Mouse (Mus musculus) stomach, embryonic 15.5 days (tissue): ENCODE data around the gene Serpina9. TPM values are rescaled to one million over a fixed set of nuclear protein-coding genes. Genes with fewer than 3 reads are reported as not detected.

Source experiments
- ATAC-seq: fragments of 200-750 bp; cut with Nextera tagmentation; 2 replicates; pipeline ENCODE4 v1.8.0; 2017; ENCODE audit warnings: low read depth, moderate number of reproducible peaks, moderate TSS enrichment; ENCODE audit not compliant: insufficient read depth, low FRiP score
- H3K27ac ChIP-seq: fragments of 300-500 bp; sonication (generic); 2 replicates; pipeline ENCODE4 v1.5.1; 2015; ENCODE audit warnings: mild to moderate bottlenecking, inconsistent platforms
- H3K27me3 ChIP-seq: fragments of 300-500 bp; sonication (generic); replicated peaks from 2 replicates; pipeline ENCODE4 v1.6.1; 2015; ENCODE audit warnings: inconsistent platforms
- H3K36me3 ChIP-seq: fragments of 300-500 bp; sonication (generic); 2 replicates; pipeline ENCODE4 v1.6.1; 2015; ENCODE audit warnings: inconsistent platforms
- H3K4me1 ChIP-seq: fragments of 300-500 bp; sonication (generic); 2 replicates; pipeline ENCODE4 v1.6.1; 2015; ENCODE audit warnings: inconsistent platforms
- H3K4me2 ChIP-seq: fragments of 300-500 bp; sonication (generic); 2 replicates; pipeline ENCODE4 v1.6.1; 2015; ENCODE audit warnings: mild to moderate bottlenecking, inconsistent platforms
- H3K4me3 ChIP-seq: fragments of 300-500 bp; sonication (generic); replicated peaks from 2 replicates; pipeline ENCODE4 v1.5.1; 2015; ENCODE audit warnings: inconsistent platforms
- H3K9ac ChIP-seq: fragments of 300-500 bp; sonication (generic); 2 replicates; pipeline ENCODE4 v1.6.1; 2015; ENCODE audit warnings: inconsistent platforms
- H3K9me3 ChIP-seq: fragments of 300-500 bp; sonication (generic); 2 replicates; pipeline ENCODE4 v1.6.1; 2016; ENCODE audit warnings: inconsistent platforms
- WGBS: fragments of 180-500 bp; shearing (Covaris S2); methylation state at CpG from one replicate; pipeline ENCODE4 v1.1.7; 2015; 5-methylcytosine and 5-hydroxymethylcytosine counted together
- polyA plus RNA-seq: library from polyadenylated mRNA; unstranded; fragments of >200 nt; fragmentation: Nextera tagmentation; extraction: Ambion mirVana; gene quantifications from 2 replicates; pipeline ENCODE4 v1.2.1, GENCODE M21; 2015

Gene Serpina9
- polyA plus RNA-seq, 1 experiment from 2014 or later, result not detected

DNA sequence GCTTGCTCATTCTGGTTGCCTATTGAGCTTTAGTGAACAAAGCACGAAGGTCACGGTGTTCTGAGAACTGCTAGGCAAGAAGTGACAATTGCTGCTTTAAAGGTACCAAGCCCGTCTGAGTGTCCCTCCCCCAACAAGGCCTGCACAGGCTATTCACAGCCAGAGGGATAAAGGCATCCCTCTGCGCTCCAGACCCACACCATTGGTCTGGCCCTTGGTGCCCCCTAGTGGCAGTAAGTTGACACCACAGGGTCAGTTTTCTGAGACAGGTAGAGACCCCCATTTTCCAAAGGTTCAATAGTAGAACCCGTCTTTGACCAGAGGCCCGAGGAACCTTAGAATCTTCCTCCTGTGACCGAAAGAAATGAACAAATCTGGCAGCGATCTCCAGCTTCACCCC, 16.4 kb upstream of the Serpina9 start:
- Histone ChIP-seq H3K27me3 (no peaks in the 10 kb centered on the region), H3K9ac (no peak overlapping the region), H3K9me3 (no peaks in the 10 kb centered on the region), H3K27ac (no peak overlapping the region), H3K36me3 (no peaks in the 10 kb centered on the region), H3K4me3 (no peak overlapping the region), H3K4me1 (no peaks in the 10 kb centered on the region), H3K4me2 (no peak overlapping the region)
- 44% methylated on average over 8 of the region's 8 CpGs for WGBS
- ATAC-seq, result no peak; the same call in 1 of the 2 replicates

DNA sequence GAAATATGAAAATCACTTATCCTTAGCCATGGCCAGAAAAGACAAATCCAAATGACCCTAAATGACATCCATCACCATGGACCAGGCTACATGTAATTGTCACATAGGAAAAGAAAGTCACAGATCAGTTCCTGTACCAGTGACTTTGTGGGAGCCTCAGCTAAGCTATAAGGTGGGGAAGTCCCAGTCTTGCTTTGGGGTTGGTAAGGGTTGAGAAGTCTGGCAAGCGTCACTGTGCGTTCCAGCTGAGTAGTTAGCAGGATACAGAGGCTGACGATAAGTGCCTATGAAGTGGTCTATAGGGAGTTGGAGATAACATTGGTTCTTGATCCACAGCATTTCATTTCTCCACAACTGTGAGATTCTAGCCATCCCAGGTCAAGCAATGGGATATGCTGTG, 1.7 kb upstream of the Serpina9 start:
- Histone ChIP-seq H3K4me1 (no peaks in the 10 kb centered on the region), H3K4me3 (no peak overlapping the region), H3K27ac (no peak overlapping the region), H3K27me3 (no peaks in the 10 kb centered on the region), H3K4me2 (no peak overlapping the region), H3K36me3 (no peaks in the 10 kb centered on the region), H3K9me3 (no peaks in the 10 kb centered on the region), H3K9ac (no peak overlapping the region)
- 81% methylated on average over 3 of the region's 3 CpGs for WGBS
- ATAC-seq, result no peak

DNA sequence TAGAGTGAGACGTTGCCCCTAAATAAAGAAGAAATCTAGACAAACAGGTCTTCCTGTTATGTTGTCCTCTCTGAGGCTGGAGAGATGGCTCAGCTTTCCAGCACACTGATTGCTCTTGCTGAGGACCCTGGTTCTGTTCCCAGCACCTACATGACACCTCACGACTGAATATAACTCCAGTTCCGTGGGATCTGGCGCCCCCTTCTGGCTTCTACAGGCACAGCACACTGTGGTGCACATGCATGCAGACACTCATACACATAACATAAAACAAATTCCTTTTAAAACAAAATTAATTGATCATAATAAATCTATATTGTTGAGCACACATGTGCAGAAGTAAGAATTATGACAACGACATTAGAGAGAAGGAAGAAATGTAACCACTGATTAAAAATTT, 8.9 kb downstream of the Serpina9 start:
- H3K4me2 ChIP-seq, result no peak overlapping the region
- H3K4me3 ChIP-seq, result no peak overlapping the region
- H3K27me3 ChIP-seq, result no peaks in the 10 kb centered on the region
- H3K36me3 ChIP-seq, result no peaks in the 10 kb centered on the region
- no peak overlapping the region for H3K27ac ChIP-seq
- no peaks in the 10 kb centered on the region for H3K4me1 ChIP-seq
- ATAC-seq, result no peak
- no peaks in the 10 kb centered on the region for H3K9me3 ChIP-seq
- H3K9ac ChIP-seq, result no peak overlapping the region
- 90% methylated on average over 5 of the region's 5 CpGs for WGBS

DNA sequence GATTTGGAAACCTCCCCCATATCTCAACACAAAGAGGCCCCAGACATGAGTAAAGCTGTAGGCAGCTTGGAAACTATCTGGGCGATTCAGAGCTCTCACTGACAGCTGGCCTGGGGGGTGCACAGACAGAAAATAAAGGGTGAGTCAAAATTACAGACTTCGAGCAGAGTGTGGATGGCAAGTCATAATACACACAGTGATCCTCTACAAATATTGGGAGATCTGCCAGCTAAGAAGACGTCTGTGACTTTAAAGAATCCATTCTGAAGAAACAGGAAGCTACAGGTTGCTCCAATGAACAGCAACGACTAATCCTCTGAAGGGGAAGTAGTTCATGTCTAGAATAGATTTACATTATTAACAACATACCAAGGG, 10.3 kb downstream of the Serpina9 start:
- WGBS, result 38% methylated on average over 4 of the region's 4 CpGs
- no peaks in the 10 kb centered on the region for H3K36me3 ChIP-seq
- H3K9ac ChIP-seq, result no peak overlapping the region
- no peaks in the 10 kb centered on the region for H3K9me3 ChIP-seq
- H3K27me3 ChIP-seq, result no peaks in the 10 kb centered on the region
- H3K27ac ChIP-seq, result no peak overlapping the region
- H3K4me2 ChIP-seq, result no peak overlapping the region
- H3K4me3 ChIP-seq, result no peak overlapping the region
- ATAC-seq, result no peak
- no peaks in the 10 kb centered on the region for H3K4me1 ChIP-seq

DNA sequence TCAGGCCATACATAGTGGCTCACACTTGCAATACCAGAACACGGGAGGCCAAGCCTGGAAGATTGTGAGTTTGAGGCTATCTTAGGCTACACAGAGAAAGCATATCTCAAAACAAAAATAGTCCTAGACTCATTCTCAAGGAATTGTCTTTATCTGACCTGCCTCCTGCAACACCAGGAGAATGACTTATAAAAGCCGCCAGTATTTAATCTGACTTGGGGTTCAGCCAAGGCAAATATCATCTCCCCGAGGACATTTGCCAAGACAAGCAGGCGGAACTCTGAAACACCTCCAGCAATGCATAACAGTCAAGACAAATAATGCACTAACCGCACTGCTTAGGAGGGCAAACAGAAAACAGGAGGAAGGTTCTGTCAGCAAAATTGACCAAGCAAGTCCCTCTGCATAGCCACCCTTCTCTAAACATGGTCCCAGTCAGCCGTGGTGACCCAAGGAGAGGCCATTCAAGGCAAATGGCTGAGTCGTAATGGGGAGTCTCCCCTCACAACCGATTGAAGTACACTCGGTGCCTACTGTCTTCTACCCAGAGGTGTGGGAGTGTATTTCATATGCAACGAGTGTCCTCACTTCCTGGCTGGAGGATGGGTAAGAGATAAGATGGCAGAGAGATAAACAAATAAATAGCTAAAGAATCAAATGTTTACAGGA, 10.9 kb downstream of the Serpina9 start:
- Histone ChIP-seq H3K27ac (no peak overlapping the region), H3K9me3 (no peaks in the 10 kb centered on the region)
- 50% methylated on average over 10 of the region's 10 CpGs for WGBS

DNA sequence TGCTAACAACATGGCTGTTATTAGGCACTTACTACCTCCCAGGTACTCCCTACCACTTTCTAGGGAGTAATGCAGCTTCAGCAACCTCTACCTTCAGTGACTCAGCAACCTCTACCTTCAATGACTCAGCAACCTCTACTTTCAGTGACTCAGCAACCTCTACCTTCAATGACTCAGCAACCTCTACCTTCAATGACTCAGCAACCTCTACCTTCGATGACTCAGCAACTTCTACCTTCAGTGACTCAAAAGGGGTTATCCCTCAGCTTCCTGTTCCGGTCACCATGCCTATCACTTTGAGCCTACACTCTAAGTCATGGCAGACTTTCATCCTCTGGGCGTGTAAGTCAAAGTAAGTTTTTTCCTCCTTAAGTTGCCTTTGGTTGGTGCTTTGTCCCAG, 13.0 kb downstream of the Serpina9 start:
- Histone ChIP-seq H3K4me3 (no peak overlapping the region), H3K9ac (no peak overlapping the region), H3K9me3 (no peaks in the 10 kb centered on the region), H3K4me1 (no peaks in the 10 kb centered on the region), H3K36me3 (no peaks in the 10 kb centered on the region), H3K27ac (no peak overlapping the region), H3K27me3 (no peaks in the 10 kb centered on the region), H3K4me2 (no peak overlapping the region)
- no peak for ATAC-seq
- 90% methylated on average over 3 of the region's 3 CpGs for WGBS

More for the DNA sequence above, 10.9 kb downstream of the Serpina9 start:
- no peak; the same call in 1 of the 2 replicates for ATAC-seq
- Histone ChIP-seq H3K36me3 (no peaks in the 10 kb centered on the region), H3K4me3 (no peak overlapping the region), H3K4me1 (no peaks in the 10 kb centered on the region), H3K9ac (no peak overlapping the region), H3K27me3 (no peaks in the 10 kb centered on the region), H3K4me2 (no peak overlapping the region)

DNA sequence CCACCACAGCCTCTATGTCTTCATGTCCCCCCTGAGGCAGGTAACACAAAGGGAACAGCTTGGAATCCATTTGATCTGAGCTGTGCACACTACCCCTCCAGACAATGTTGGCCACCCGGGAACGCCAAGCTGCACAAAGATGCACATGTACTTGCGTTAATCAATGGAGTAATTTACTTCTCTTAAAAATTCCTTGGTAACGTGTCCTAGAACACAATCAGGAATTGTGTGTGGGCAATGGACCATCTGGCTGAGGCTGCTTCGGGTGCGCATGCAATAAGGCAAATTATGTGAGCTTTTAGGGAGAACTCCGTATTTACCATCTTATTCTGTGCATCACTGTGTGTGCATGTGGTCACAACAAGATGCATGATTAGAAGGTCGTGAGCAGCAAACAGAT, 13.9 kb downstream of the Serpina9 start:
- Histone ChIP-seq H3K27ac (no peak overlapping the region), H3K4me1 (no peaks in the 10 kb centered on the region), H3K9ac (no peak overlapping the region), H3K9me3 (no peaks in the 10 kb centered on the region), H3K4me3 (no peak overlapping the region), H3K4me2 (no peak overlapping the region), H3K36me3 (no peaks in the 10 kb centered on the region), H3K27me3 (no peaks in the 10 kb centered on the region)
- no peak for ATAC-seq
- WGBS, result 78% methylated on average over 8 of the region's 8 CpGs

DNA sequence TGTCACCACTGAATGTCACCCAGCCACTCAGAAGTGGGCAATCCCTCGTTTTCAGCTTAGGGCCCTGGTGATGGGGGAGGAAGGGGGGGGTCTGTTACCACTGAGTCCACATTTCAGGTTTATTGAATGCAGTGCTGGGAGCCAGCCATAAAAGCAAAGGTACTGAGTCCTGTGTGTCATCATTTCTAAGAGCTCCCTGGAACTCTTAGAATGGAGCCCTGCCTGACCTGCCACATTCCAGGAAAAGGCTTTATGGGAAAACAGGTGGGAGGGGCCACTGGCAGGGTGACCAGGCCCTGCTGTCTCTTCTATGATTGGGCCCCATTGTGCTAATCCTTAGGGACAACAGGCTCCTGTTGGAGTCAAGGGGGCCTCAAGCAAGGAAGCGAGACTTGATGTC, 17.0 kb downstream of the Serpina9 start:
- Histone ChIP-seq H3K4me2 (no peak overlapping the region), H3K36me3 (no peaks in the 10 kb centered on the region), H3K9ac (no peak overlapping the region), H3K9me3 (no peaks in the 10 kb centered on the region), H3K4me1 (no peaks in the 10 kb centered on the region), H3K4me3 (no peak overlapping the region), H3K27ac (no peak overlapping the region), H3K27me3 (no peaks in the 10 kb centered on the region)
- ATAC-seq, result no peak
- WGBS, result 52% methylated on average over 2 of the region's 2 CpGs

DNA sequence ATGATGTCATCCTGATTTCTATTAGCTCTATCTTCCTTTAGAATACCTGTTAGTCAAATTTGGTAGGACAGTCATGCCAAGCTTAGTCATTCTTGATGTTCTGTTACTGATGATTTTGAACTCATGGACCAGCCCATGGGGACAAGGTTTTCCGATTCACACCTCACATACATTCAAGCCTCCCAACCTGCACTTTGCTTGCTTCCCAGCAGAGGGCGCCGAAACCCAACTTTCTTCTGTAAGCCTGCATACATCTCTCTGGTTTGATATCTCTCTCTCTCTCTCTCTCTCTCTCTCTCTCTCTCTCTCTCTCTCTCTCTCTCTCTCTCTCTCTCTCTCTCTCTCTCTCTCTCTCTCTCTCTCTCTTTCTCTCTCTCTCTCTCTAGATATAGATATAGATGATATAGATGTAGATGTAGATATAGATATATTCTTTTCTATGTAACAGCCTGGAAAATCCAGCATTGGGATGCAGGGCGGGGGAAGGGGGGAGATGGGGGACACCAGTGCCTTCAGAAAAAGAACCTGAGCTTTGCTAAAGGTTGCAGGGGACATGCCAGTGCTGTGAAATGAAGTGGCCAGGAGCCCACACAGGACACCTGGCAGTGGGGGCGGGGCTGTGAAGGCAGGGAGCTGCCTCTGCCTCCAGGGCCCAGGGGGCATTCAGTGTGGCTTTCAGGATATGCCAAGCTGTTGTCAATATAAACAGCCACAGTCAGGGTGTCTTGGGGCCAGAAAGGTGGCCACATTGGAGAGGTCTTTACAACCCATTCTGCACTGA, 18.1 kb downstream of the Serpina9 start:
- H3K9me3 ChIP-seq, result no peaks in the 10 kb centered on the region
- H3K27ac ChIP-seq, result no peak overlapping the region
- no peak for ATAC-seq
- H3K4me3 ChIP-seq, result no peak overlapping the region
- H3K27me3 ChIP-seq, result no peaks in the 10 kb centered on the region
- H3K4me2 ChIP-seq, result no peak overlapping the region
- no peak overlapping the region for H3K9ac ChIP-seq
- no peaks in the 10 kb centered on the region for H3K4me1 ChIP-seq
- no peaks in the 10 kb centered on the region for H3K36me3 ChIP-seq
- 25% methylated on average over 4 of the region's 5 CpGs for WGBS

DNA sequence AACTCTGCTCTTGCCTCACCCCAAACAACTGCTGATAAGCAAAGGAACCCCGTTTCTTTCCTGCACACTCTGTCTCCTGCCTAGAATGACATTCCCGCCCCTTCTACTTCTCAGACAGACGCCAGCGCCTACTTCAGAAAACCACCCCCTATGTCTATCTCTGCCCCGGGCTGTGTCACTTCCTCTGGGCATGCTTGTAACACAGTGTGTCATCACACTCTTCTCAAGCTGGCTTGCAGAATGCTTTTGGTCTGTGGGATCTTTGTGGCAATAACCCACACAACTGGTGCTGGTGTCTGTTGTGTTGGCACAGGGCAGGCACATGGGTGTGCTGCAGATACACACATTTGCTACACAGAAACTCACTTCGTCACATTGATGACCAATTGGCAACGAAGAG, 20.6 kb downstream of the Serpina9 start:
- no peak overlapping the region for H3K9ac ChIP-seq
- no peaks in the 10 kb centered on the region for H3K36me3 ChIP-seq
- H3K4me3 ChIP-seq, result no peak overlapping the region
- no peak overlapping the region for H3K27ac ChIP-seq
- H3K9me3 ChIP-seq, result no peaks in the 10 kb centered on the region
- H3K27me3 ChIP-seq, result no peaks in the 10 kb centered on the region
- H3K4me1 ChIP-seq, result 0 out of 2 replicates have a peak, but pooled peaks cover 3% of the 10 kb centered on the region
- 72% methylated on average over 7 of the region's 7 CpGs for WGBS
- no peak overlapping the region for H3K4me2 ChIP-seq
- ATAC-seq, result no peak

DNA sequence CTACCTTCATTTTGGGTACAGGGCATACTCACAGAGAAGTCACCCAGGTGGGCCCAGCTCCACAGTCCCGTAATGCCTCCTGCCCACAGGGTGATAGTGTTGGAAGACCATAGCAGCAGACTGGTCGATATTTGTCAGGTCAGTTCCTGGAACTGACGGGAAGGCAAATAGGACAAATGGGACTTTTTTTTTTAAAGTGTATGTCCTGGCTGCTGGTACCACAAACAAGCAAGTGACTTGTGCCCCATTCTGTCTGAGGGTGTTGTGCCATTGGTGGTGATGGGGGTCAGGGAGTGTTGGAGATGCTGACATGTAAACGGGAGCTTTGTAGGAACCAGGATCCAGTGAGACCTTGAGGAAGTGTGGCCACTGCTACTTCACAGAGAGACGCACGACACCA, 23.7 kb downstream of the Serpina9 start, which contains the start of gene Serpina11:
Serpina11 (minus strand) TSS at position 101 of the 400 bp plus-strand sequence.
- H3K36me3 ChIP-seq, result no peaks in the 10 kb centered on the region
- H3K27me3 ChIP-seq, result no peaks in the 10 kb centered on the region
- 0 out of 2 replicates have a peak, but pooled peaks cover 3% of the 10 kb centered on the region for H3K4me1 ChIP-seq
- no peak for ATAC-seq
- no peak within 1 kb of the TSS for H3K4me3 ChIP-seq
- no peaks in the 10 kb centered on the region for H3K9me3 ChIP-seq
- H3K9ac ChIP-seq, result no peak within 1 kb of the TSS
- H3K4me2 ChIP-seq, result no peak within 1 kb of the TSS
- no peak within 1 kb of the TSS for H3K27ac ChIP-seq
- WGBS, result 85% methylated on average over 6 of the region's 6 CpGs

DNA sequence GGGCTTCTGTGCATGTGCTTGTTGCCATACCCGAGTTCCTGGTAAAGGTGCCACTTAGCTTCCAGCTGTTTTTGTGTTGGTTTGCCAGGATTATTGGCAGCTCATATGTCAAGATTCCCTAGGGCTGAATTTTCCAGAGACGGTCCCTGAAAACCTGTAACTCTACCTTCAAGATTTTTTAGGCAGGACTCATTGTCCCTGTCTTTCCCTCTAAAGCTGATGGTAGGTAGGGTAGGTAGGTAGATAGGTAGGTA, 24.1 kb downstream of the Serpina9 start:
- Histone ChIP-seq H3K4me2 (no peak overlapping the region), H3K9ac (no peak overlapping the region), H3K27ac (no peak overlapping the region), H3K36me3 (no peaks in the 10 kb centered on the region), H3K27me3 (no peaks in the 10 kb centered on the region), H3K4me1 (0 out of 2 replicates have a peak, but pooled peaks cover 3% of the 10 kb centered on the region), H3K4me3 (no peak overlapping the region), H3K9me3 (no peaks in the 10 kb centered on the region)
- 53% methylated on average over 2 of the region's 2 CpGs for WGBS
- ATAC-seq, result no peak
